Mouse (Mus musculus) E14TG2a.4 (cell line): ENCODE data around the gene Olfr1391.
A peak's percentile ranks its signal among the peaks of the same experiment; 100 is the strongest.
"Not testable (repeated sequence)": the region's sequence is repeated elsewhere in the genome, so short reads cannot be mapped to it uniquely, and the experiment has no call there.

Experiments
- H3K27me3 ChIP-seq: 2 replicates; pipeline ENCODE4 v1.6.1; 2014; ENCODE audit warnings: low read length, control low read depth; ENCODE audit not compliant: insufficient read depth
- H3K36me3 ChIP-seq: 2 replicates; pipeline ENCODE4 v1.6.1; 2014; ENCODE audit warnings: low read length, control low read depth; ENCODE audit not compliant: insufficient read depth
- H3K4me1 ChIP-seq: replicated peaks from 2 replicates; pipeline ENCODE4 v1.6.1; 2014; ENCODE audit warnings: low read depth, low read length, control low read depth
- H3K4me3 ChIP-seq: replicated peaks from 2 replicates; pipeline ENCODE4 v1.5.1; 2014; ENCODE audit warnings: mild to moderate bottlenecking, low read length
- H3K9me3 ChIP-seq: 2 replicates; pipeline ENCODE4 v1.6.1; 2014; ENCODE audit warnings: low read length, control low read depth
- CTCF ChIP-seq: conservative IDR thresholded peaks from 2 replicates; pipeline ENCODE4 v1.5.1; 2014; ENCODE audit warnings: low read length
- NANOG ChIP-seq: IDR thresholded peaks from 2 replicates; pipeline ENCODE4 v1.6.1; 2014; ENCODE audit warnings: borderline replicate concordance, low read length, mixed read lengths
- POU5F1 ChIP-seq: IDR thresholded peaks from 2 replicates; pipeline ENCODE4 v1.6.1; 2014; ENCODE audit warnings: low read length, borderline replicate concordance

The Olfr1391 gene

DNA sequence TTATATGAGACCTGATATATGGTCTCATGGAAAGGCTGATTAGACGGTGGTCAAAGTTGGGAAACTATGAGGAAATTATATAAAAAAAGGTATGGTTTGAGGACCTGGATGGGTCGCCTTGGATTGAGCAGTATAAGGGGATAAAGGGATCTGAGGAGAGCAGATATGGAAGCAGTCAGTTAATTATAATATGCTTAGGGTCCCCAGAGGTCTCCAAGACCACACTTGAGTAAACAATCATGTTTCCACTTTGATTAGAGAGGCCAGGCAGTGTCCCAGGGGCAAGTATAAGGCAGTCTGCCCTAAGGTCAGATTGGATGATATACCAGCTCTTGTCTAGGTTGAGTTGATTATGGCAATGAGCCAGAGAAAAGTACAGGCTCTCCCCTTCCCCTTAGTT is at the start of gene Olfr1391:
Gene Olfr1391, plus strand, starts transcription at position 301 of the 400 bp plus-strand sequence.
- Histone ChIP-seq H3K4me1 (no peaks in the 10 kb centered on the region), H3K4me3 (no peak within 1 kb of the TSS), H3K9me3 (no peaks in the 10 kb centered on the region), H3K36me3 (no peaks in the 10 kb centered on the region), H3K27me3 (no peaks in the 10 kb centered on the region)
- TF ChIP-seq CTCF (no peak), POU5F1 (no peak), NANOG (no peak)

DNA sequence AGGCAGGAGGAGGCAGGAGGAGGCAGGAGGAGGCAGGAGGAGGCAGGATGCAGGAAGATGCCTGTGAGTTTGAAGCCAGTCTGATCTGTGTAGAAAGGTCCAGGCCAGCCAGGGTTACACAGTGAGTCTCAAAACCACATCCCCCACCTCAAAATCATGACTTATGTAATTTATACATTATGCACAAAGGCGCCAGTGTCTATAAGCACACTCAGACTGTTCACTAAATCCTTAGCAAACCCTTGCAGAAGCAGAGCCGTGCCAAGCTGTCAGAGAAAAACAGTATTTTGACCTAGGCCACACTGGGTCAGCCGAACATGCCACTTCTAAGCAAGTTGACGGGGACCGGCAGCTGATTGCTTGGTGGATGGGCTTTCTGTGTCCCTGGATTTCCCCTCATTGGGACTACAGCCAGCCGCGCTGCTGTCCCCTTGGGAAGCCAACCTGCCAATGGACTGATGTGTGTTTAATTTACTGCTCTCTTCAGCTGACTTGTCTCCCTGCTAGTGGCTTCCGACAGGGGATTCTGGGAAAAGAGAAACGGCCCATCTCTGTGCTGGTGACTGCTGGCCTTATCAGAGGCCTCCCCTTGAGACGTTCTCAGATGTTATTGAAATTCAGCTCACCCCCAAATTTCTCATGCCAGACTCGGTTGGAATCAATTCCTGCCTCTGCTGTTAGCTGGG is 48.6 kb upstream of the Olfr1391 start:
- TF ChIP-seq NANOG (no peak), POU5F1 (no peak), CTCF (no peak)
- Histone ChIP-seq H3K4me1 (no peaks in the 10 kb centered on the region), H3K27me3 (no peaks in the 10 kb centered on the region), H3K9me3 (no peaks in the 10 kb centered on the region), H3K4me3 (no peak overlapping the region), H3K36me3 (no peaks in the 10 kb centered on the region)

DNA sequence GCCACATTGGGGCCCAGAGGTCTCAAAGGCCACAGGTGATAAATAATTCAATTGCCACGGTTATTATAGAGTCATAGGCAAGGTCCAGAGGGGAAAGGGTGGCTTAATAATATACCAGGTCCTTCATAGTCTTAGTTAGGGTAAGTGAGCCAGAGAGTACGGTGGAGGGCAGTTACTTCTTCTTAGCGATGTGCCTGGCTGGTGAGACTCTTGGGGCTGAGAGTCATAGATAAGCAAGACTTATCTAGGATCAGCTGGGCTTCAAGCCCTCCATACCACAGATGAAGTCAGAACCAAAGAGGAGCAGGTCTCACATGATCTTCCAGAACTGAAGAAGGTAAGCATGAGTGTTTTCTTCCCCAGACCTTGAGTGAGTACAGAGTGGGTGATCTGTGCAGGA is 44.3 kb upstream of the Olfr1391 start, which contains the start of gene Olfr1393:
Gene Olfr1393, plus strand, starts transcription at position 83 of the 400 bp plus-strand sequence.
- no peaks in the 10 kb centered on the region for H3K9me3 ChIP-seq
- no peak within 1 kb of the TSS for H3K4me3 ChIP-seq
- no peaks in the 10 kb centered on the region for H3K27me3 ChIP-seq
- no peaks in the 10 kb centered on the region for H3K36me3 ChIP-seq
- no peaks in the 10 kb centered on the region for H3K4me1 ChIP-seq
- no peak for TF ChIP-seq POU5F1
- no peak for TF ChIP-seq CTCF

DNA sequence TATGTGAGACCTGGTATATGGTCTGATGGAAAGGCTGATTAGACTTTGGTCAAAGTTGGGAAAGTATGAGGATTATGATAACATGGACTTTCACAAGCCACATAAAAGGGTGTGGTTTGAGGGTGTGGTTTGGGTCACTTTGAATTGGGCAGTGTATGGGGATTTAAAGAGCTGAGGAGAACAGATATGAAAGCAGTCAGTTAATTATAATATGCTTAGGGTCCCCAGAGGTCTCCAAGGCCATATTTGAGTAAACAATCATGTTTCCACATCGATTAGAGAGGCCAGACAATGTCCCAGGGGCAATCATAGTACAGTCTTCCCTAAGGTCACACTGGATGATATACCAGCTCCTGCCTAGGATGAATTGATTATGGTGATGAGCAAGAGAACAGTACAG is 37.6 kb upstream of the Olfr1391 start, which contains the start of gene Olfr1392:
Gene Olfr1392, plus strand, starts transcription at position 301 of the 400 bp plus-strand sequence.
- not testable (repeated sequence) for H3K9me3 ChIP-seq, H3K4me1 ChIP-seq, H3K4me3 ChIP-seq, H3K36me3 ChIP-seq, H3K27me3 ChIP-seq

DNA sequence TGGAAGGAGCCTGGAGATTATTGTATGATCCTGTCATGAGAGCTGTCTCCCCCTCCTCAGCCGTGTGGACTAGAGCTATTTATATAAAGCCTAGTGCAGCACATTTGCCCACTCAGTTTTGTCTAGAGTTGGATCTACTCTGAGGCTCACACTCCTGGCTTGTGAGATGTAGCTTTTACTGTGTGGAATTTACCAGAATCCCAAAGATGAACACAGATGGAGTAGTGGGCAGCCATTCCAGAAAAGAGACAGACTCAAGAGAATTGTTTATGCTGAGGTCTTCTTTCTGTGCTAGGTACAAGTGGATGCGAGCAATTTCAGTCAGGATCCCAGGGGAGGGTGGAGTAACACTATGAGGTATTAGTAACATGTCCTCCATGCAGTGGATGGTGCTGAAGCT is 35.3 kb upstream of the Olfr1391 start:
- TF ChIP-seq POU5F1 (no peak), CTCF (no peak), NANOG (no peak)
- H3K27me3 ChIP-seq, result no peaks in the 10 kb centered on the region
- H3K36me3 ChIP-seq, result no peaks in the 10 kb centered on the region
- H3K4me1 ChIP-seq, result no peaks in the 10 kb centered on the region
- no peak overlapping the region for H3K4me3 ChIP-seq
- H3K9me3 ChIP-seq, result no peaks in the 10 kb centered on the region

DNA sequence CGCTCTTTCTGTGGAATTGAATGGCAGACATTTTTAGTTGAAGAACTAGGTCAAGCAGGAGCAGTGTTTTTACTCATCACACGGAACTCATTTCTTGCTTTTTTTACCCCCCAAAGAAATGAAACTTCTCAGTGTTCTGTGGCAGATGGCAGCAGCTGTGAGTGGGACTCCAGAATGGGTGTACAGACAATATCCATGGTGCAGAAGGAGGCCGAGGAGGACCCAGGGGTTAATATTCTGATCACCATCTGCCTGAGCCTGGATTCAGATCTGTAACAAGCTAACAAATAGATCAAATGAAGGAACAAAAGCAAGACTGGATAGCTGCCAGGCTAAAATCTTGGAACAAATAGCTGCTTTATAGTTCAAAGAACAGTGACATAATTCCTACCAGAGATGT is 29.8 kb upstream of the Olfr1391 start:
- no peaks in the 10 kb centered on the region for H3K4me1 ChIP-seq
- no peaks in the 10 kb centered on the region for H3K36me3 ChIP-seq
- H3K4me3 ChIP-seq, result no peak overlapping the region
- H3K27me3 ChIP-seq, result no peaks in the 10 kb centered on the region
- no peaks in the 10 kb centered on the region for H3K9me3 ChIP-seq
- TF ChIP-seq CTCF (no peak), POU5F1 (no peak), NANOG (no peak)

DNA sequence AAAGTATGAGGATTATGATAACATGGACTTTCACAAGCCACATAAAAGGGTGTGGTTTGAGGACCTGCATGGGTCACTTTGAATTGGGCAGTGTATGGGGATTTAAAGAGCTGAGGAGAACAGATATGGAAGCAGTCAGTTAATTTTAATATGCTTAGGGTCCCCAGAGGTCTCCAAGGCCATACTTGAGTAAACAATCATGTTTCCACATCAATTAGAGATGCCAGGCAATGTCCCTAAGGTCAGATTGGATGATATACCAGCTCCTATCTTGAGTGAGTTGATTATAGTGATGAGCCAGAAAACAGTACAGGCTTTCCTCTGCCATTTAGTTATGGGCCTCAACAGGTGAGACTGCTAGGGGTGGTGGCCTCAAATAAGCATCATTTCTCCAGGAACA is 18.1 kb upstream of the Olfr1391 start, which contains the start of gene Olfr10:
Gene Olfr10, plus strand, starts transcription at position 301 of the 400 bp plus-strand sequence.
- Histone ChIP-seq H3K4me3 (no peak within 1 kb of the TSS), H3K36me3 (no peaks in the 10 kb centered on the region)
- TF ChIP-seq CTCF, result no peak
- no peak for TF ChIP-seq NANOG
- TF ChIP-seq POU5F1, result no peak

DNA sequence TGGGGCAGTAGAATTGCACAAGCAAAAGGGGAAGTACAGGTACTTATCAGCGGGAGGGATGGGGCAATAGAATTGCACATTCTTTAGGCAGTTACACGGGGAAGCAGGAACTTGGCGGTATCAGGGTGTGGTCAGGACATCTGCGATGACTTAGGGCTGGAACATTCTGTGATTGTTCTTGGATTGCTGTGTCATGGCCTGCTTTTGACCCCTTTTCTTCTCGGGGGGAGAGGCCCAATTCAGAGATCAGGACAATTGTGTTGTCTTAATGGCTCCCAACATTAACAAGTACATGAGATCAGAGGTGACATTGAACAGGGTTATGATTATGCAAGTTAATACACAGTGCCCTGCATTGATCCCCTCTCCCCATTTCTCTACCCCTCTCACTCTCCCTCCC is 14.0 kb upstream of the Olfr1391 start:
- not testable (repeated sequence) for H3K4me1 ChIP-seq, H3K4me3 ChIP-seq, H3K9me3 ChIP-seq, H3K27me3 ChIP-seq, H3K36me3 ChIP-seq
- 0 out of 2 replicates have a peak, but pooled peaks have one; percentile 52 for TF ChIP-seq NANOG

More for the DNA sequence above, 18.1 kb upstream of the Olfr1391 start, which contains the start of gene Olfr10:
- H3K27me3 ChIP-seq, result no peaks in the 10 kb centered on the region
- no peaks in the 10 kb centered on the region for H3K4me1 ChIP-seq
- peaks cover 8% of the 10 kb centered on the region for H3K9me3 ChIP-seq

DNA sequence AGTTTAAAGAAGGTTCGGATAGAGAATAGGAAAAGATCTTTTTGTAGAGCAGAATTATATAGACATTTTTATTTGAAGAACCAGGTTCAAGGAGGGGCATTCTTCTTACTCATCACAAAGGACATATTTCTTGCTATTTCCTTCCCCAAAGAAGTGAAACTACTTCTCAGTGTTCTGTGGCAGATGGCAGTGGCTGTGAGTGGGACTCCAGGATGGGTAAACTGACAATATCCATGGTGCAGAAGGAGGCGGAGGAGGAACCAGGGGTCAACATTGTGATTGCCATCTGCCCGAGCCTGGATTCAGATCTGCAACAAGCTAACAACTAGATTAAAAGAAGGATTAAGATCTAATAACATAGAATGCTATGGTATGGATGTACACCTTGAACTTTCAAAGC is 4.2 kb downstream of the Olfr1391 start:
- Histone ChIP-seq H3K9me3 (no peaks in the 10 kb centered on the region), H3K4me1 (no peaks in the 10 kb centered on the region), H3K36me3 (no peaks in the 10 kb centered on the region), H3K4me3 (no peak overlapping the region), H3K27me3 (no peaks in the 10 kb centered on the region)
- no peak for TF ChIP-seq NANOG
- TF ChIP-seq CTCF, result no peak
- TF ChIP-seq POU5F1, result no peak
